Mouse (Mus musculus): ENCODE measurements at regions not wholly inside any gene's neighbourhood (a gene's known extent, or its start where the extent isn't known, plus 50 kb on each side); places are given as distances from the start of the nearest gene placed in this dataset.

- H3K27me3 ChIP-seq (ENCODE audit: control insufficient read depth, insufficient read depth, low read length) = no peaks in the 10 kb centered on the region; the same call in 1 of the 2 replicates
- no peak overlapping the region for H3K4me3 ChIP-seq (replicated peaks; ENCODE audit: insufficient read depth, low read depth, low read length)
- no peaks in the 10 kb centered on the region for H3K4me1 ChIP-seq (ENCODE audit: control insufficient read depth, insufficient read depth, low read length)
- 76% methylated on average over 6 of the region's 6 CpGs for WGBS
- no peak overlapping the region for H3K27ac ChIP-seq (ENCODE audit: insufficient read depth, low read length)
- DNase-seq = no peak
- TF ChIP-seq CTCF (IDR thresholded peaks at IDR 0.05; ENCODE audit: borderline replicate concordance, insufficient read depth, low read depth, low read length) (no peak), POLR2A (IDR thresholded peaks at IDR 0.05; ENCODE audit: borderline replicate concordance, insufficient read depth, low read length) (no peak)
Observed at GRCm38 (mm10) chr7:129528263-129528662, 63.4 kb upstream of the Wdr11 start.

DNA sequence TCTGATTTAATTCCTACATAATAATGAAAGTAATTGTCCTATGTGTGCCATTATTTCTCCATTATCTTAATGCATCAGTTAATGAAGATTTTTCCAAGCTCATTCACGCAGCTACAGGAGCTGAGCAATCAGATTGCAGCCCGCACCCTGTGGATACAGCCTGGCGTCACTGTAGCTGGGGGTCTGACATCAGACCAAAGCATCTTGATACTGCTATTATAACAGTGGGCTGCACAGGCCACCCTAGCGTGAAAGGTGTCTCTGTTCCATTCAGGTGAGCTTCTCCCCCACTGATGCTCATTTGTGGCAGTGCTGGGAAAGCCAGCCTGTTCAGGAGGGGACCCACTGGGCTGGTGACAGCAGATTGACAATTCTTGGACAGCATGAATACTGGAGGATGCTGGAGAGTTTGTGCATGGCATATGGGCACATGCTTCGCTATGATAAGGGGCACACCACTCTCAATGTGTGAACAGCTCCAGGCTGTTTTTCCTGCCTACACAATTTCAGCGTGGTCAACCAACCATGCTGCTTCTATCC is 58.2 kb upstream of the Wdr11 start:
- 13% methylated on average over 6 of the region's 6 CpGs for WGBS
- TF ChIP-seq POLR2A (IDR thresholded peaks at IDR 0.05; ENCODE audit: borderline replicate concordance, insufficient read depth, low read length) (no peak), CTCF (IDR thresholded peaks at IDR 0.05; ENCODE audit: borderline replicate concordance, insufficient read depth, low read depth, low read length) (no peak)
- H3K27ac ChIP-seq (ENCODE audit: insufficient read depth, low read length) = no peak overlapping the region
- no peaks in the 10 kb centered on the region for H3K4me1 ChIP-seq (ENCODE audit: control insufficient read depth, insufficient read depth, low read length)
- H3K4me3 ChIP-seq (replicated peaks; ENCODE audit: insufficient read depth, low read depth, low read length) = no peak overlapping the region
- DNase-seq = no peak
- H3K27me3 ChIP-seq (ENCODE audit: control insufficient read depth, insufficient read depth, low read length) = no peaks in the 10 kb centered on the region; the same call in 1 of the 2 replicates

Measured in cerebellum, adult 2 months (tissue).